Mouse (Mus musculus): ENCODE results near the gene Ggt6.

Ggt6 gene

GRCm38 (mm10) chr11:72477653-72478052 lies 42.3 kb downstream of the Ggt6 start:
- no peak for DNase-seq

DNA sequence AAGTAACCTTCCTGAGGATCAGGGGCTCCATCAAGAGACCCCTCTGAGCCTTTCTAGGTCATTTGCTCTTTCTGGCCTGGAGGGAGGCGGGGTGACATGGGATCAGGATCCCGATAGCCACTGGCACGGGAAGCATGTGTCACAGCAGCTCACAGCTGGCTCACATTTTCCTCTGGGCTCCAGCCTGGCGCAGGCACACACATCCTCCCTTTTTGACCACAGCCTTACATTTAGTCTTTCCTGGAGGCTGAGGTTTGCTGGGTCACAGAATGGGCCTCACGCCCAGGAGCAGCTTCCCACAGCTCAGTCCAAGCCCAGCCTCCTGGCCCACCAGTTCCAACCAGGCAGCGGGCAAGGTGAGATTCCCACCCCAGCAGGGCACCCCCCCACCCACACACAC lies 42.9 kb downstream of the Ggt6 start:
- peak; percentile 31 for DNase-seq

GRCm38 (mm10) chr11:72479499-72479898 lies 44.2 kb downstream of the Ggt6 start:
- no peak for DNase-seq

GRCm38 (mm10) chr11:72481313-72481712 lies 46.0 kb downstream of the Ggt6 start:
- DNase-seq: no peak

GRCm38 (mm10) chr11:72481952-72482351 lies 46.6 kb downstream of the Ggt6 start:
- no peak for DNase-seq

DNA sequence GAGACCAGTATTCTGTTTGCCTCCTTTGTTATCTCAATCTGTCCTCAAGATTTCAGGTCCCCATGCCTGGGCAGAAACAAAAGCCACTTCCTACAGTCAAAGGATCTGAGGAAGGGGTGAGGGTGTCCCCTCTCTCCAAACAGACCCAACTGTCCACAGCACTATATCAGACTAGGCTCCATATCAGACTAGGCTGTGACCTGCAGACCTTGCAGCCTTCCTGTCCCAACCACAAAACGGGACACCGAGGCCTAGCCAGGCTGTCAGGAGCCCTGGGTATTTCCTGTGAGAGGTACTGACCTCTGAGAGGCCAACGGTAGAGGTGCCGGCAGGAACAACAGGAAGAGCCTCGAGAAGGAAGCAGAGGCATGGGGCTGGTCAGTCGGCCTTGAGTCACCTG lies 49.2 kb downstream of the Ggt6 start:
- DNase-seq: no peak

GRCm38 (mm10) chr11:72485157-72485556 lies 49.8 kb downstream of the Ggt6 start:
- no peak for DNase-seq

GRCm38 (mm10) chr11:72485960-72486359 lies 50.6 kb downstream of the Ggt6 start:
- DNase-seq: no peak

DNA sequence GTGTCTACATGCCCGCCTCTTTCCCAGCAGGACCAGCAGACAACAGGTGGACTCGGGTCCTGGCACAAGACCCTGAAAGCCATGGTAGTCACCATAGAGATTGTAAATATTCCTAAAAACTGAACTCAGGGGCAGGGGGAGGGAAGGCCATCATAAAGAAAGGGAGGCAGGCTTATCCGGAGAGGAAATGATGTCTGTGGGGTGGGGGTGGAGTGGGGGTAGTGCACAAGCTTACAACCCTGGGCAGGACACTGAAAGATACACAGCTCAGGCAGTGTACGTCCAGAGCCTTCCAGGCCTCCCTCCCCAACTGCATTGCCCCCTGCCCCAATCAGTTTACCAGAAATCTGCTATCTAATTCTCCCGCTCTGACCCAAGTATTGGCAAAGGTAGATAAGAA lies 51.8 kb downstream of the Ggt6 start:
- DNase-seq: no peak

DNA sequence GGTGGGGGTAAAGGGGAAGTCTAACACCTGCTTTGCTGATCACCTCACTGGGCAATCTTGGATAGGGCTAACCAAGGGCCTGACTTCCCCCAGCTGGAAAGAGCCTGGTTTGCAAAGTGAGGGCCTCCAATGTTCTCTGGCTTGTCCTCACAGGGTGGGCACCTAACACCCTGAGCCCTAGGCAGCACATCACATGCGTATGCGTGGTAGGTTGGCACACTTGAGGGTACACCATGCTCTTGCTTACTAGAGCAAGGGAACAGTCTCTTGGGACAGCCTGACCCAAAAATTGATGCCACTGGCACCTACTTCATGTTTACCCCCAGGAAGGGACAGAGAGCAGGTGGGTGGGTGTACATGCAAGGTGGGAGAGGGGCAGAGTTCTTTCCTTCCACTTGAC lies 52.4 kb downstream of the Ggt6 start:
- DNase-seq: no peak
